Mouse (Mus musculus): ENCODE data around the gene Hydin.
"Not testable (repeated sequence)": the region's sequence is repeated elsewhere in the genome, so short reads cannot be mapped to it uniquely, and the experiment has no call there.

Hydin gene

DNA sequence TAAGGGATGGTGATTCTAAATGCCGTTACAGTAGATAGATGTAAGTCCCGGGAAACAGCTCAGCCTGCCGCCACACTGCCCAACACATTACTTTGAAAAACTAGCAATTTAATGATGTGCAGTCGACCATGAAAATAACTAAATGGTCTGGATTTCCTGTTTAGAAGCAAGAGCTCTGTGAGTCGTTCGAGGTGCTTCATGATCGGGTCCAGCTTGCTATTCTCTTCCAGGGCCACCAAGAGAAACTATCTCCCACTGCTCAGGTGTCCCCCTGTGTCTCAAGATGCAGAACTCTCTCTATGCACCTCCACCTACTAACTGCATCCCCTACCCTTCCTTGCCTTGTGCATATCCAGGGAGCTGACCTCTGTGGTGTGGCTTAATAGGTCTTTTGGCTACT, 66.6 kb downstream of the Hydin start:
- no peak for DNase-seq (ENCODE audit: extremely low spot score)

DNA sequence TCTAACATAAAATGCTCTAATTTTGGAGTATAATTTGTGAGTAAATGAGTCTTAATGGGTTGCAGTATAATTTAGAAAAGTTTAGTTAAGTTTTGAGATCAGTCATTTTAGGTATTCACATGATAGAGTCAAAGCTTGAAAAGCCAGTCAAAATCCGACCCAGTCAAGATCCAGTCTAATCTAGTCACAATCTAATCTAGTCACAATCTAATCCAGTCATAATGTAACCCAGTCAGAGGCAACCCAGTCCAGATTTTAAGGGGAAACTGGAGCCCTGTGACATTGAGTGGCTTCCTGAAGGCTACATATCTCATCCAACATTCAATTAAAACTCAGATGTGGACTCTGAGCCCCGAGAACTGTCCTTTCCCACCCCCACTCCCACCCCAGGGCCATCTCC, 72.7 kb downstream of the Hydin start:
- no peak for DNase-seq (ENCODE audit: extremely low spot score)

DNA sequence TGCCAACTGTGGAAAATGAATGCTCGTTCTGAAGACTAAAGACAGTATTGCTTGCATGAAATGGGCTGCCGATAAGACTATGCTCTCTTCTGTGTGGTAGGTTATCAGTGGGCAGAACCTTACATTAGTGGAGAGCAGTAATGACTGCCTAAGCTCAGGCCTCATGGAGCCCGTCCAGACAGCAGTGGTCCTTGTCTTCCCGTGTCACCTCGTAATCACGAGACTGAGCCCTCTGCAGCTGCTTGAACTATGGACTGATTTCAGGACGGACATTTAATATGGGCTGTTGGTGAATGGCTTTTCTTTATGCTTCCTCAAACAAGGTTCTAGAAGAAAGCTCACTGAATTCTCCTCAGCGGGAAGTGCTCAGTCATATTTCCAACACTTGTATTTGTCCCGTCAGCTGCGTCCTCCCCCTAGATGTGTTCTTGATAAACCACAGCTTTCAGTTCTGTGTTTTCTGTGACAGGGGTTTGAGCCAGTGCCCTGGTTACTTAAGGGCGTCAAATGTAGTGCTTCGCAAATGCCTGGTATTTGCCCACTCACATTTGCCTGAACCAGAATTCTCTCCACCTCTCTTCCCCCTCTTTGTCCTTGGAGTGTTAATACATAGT, 73.4 kb downstream of the Hydin start:
- DNase-seq (ENCODE audit: extremely low spot score), result no peak

- no peak for DNase-seq (ENCODE audit: extremely low spot score)
These were observed 79.1 kb downstream of the Hydin start for GRCm38 (mm10) chr8:110345697-110346394.

GRCm38 (mm10) chr8:110346915-110347314, 80.1 kb downstream of the Hydin start:
- no peak for DNase-seq (ENCODE audit: extremely low spot score)

DNA sequence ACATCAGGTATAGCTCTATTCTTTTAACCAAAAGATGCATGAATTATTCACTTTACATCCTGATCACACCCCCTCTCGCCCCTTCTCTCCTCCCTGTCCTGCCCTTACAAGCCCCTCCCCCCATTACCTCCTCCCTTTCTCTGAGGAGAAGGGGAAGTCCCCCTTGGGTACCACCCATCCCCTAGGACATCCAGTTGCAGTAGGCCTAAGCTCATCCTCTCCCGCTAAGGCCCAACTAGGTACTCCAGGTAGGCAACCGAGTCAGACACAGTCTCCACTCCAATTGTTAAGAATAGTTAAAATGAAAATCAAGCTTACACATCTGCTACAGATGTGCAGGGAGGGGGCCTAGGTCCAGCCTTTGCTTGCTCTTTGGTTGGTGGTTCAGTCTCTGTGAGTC, 83.9 kb downstream of the Hydin start:
- no peak for DNase-seq (ENCODE audit: extremely low spot score)

- DNase-seq (ENCODE audit: extremely low spot score), result no peak
These were observed 85.1 kb downstream of the Hydin start for GRCm38 (mm10) chr8:110351909-110352308.

DNA sequence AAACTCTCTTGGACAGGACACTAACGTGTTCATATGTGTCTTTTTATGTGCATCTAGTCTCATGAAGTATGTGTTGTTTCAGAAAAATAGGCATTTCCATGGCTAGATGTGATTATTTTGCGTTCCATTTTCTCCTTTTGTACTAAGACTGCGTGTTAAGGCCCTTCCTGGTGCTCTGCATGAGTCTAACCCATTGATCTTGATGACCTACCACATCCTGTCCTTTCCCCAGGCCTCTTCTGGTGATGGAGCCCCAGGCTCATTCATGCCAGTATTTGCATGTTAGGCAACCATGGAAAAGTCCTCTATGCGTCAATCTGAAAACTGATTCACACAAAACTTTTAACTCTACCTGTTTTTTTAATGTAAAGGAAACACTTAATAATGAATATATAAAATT, 96.2 kb downstream of the Hydin start:
- no peak for DNase-seq (ENCODE audit: extremely low spot score)

DNA sequence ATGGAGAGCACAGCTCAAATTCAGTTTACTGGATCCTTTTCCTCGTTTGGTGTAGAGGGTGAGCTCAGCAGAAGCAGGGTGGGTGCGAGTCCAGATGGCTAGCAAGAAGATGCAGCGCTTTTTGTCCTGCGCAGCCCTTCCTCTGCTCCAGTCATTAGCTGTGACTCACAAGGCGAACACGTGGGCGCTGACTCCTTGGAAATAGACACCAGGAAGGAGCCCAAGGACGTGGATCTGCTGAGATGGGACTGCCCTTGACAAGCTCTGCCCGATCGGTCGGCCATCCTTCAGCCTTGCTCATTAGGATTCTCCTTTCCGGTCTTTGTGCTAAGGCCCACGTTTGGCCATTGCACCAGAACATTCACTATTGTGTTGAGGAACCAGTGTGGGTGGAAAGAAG, 106.1 kb downstream of the Hydin start:
- no peak for DNase-seq (ENCODE audit: extremely low spot score)

GRCm38 (mm10) chr8:110373695-110374094, 106.9 kb downstream of the Hydin start:
- DNase-seq (ENCODE audit: extremely low spot score), result no peak

DNA sequence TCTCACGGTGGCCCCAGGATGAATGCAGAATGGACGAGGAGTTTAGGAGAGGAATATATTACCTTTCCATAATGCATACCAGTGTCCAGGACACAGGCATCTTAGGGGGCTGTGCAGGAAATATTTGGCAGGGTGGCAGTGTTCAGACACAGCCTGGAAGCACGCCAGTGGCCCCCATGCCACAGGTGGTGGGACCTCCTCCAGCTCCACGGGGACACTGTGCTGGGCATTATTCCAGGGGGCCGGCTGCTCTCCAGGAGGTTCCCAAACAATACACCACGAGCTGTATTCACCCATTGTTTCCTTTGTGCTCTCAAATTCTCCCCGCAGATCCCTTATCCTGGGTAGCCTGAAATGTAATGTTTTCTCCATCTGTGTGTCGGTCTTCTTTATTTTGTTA, 116.0 kb downstream of the Hydin start:
- no peak for DNase-seq (ENCODE audit: extremely low spot score)

GRCm38 (mm10) chr8:110384632-110385031, 117.9 kb downstream of the Hydin start:
- DNase-seq (ENCODE audit: extremely low spot score), result not testable (repeated sequence)

DNA sequence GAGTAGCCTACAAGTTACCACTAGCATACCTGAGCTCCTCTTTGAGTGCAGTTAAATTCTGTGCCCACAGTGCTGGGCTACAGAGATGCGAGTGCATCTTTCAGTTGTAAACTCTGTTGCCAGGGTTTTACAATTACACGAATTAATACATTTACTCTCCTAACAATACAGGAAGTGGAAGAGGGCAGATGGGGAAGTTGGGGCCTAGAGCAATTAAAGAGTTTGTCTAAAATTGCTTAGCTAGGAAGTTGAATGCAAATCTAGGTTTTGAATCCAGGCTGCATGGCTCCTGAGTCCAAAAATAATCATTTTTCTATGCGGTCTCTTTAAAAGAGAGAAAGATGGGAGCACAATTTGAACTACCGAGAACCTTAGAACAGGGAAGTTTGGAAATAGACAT, 128.9 kb downstream of the Hydin start:
- no peak for DNase-seq (ENCODE audit: extremely low spot score)

DNA sequence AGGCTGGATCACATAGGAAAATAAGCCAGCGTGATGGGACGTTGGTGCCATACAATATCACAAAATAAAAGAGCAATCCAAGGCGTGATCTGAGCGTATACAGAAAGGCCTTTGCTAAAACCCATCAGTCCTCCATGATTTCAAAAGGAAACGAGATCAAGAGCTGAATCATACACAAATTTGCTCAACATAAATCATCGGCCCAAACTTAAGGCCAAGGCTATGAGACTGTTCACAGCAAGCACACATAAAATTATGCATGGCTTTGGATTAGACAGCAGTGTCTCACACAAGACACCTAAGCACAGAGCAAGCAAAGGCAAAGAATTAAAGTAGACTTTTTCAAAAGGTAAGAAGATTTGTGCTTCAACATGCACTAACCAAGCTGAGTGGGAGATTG, 133.8 kb downstream of the Hydin start:
- DNase-seq (ENCODE audit: extremely low spot score), result no peak

- no peak for DNase-seq (ENCODE audit: extremely low spot score)
These were observed 135.5 kb downstream of the Hydin start for GRCm38 (mm10) chr8:110402311-110402710.

DNA sequence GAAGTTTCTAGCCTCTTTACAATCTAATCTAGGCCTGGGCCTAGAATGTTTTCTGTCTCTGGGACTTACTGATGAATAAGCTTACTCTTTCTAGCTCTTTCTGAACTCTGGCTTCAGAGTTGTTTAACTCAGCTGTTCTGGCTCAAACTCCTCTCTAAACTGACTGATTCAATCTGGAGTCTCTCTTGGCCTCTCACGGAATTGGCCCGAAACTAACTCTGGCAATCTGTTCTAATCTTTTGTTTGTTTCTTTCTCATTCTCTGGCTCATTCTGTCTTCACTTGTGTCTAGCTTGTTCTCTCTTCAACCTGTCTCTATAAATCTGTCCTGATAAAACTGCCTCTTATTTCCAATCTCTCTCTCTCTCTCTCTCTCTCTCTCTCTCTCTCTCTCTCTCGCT, 137.7 kb downstream of the Hydin start:
- no peak for DNase-seq (ENCODE audit: extremely low spot score)

DNA sequence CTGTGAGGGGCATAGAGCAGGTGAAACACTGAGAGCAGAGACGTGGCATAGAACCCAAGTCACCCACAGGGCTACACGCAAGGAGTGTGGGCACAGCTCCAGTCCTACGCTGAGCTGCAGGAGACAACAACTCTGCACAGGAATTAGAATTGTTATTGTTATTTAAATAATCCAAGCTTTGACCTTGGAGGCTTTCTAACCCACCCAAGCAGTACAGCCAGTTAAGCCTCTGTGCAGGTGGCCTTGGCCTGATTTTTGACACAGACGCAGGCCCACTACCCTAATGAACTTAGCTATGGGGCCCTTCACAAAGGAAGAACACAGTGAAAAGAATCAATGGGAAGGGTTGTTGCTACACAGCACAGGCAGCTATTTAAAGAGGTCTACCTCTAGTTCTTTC, 148.3 kb downstream of the Hydin start:
- no peak for DNase-seq (ENCODE audit: extremely low spot score)

DNA sequence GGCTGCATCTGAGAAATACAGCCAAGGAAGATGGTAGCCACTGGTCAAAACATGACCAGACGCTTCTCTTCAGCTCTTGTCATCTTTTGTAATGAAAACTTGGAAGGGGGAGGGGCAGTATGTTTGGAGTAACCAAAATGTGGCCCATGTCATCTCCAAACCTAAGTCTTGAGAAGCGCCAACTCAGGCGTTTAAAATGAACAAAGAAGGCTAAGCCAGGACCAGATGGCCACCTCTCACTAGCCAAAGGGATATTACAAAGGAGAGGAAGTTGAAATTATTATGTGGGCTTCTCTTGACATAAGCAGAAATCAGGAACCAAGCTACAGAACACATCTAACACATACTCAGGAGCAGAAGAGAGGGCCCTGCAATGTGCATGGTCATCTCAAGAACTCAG, 150.2 kb downstream of the Hydin start:
- no peak for DNase-seq (ENCODE audit: extremely low spot score)

DNA sequence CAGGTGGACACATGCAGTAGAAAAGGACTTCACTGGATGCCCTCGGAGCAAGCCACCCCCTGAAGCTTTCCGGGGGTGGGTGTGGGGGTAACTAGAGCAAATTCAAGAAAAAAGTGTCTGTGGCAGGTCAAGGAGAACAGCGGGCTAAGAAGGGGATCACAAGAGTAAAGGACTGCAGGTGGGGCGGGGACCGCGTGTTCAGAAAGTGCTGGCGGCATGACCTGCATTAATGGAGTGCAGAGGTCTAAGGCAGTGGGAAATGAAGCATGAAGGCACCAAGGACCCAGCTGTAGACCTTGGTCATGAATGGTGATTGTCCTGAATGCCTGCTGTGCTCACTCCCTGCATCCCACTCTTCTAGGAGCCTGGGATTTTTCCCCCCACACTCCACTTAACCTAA, 151.0 kb downstream of the Hydin start:
- DNase-seq (ENCODE audit: extremely low spot score), result no peak

DNA sequence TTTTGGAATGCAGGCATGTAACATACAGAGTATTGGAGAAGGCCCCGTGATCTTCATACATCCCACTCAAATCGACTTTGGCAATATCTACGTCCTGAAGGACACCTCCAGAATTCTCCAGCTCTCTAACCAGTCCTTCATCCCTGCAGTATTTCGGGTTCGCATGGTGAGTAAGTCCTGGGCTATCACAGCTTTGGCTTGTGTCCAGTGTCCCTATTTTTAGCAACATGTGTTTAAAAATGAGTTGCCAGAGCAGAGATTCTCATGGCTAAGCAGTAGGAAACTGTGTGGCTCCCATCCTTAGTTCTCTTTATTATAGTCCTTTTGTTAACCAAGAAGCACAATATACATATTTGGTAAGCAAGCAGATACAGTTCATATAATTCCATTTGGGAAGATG, 152.9 kb downstream of the Hydin start:
- no peak for DNase-seq (ENCODE audit: extremely low spot score)

GRCm38 (mm10) chr8:110420221-110420620, 153.4 kb downstream of the Hydin start:
- DNase-seq (ENCODE audit: extremely low spot score), result no peak

DNA sequence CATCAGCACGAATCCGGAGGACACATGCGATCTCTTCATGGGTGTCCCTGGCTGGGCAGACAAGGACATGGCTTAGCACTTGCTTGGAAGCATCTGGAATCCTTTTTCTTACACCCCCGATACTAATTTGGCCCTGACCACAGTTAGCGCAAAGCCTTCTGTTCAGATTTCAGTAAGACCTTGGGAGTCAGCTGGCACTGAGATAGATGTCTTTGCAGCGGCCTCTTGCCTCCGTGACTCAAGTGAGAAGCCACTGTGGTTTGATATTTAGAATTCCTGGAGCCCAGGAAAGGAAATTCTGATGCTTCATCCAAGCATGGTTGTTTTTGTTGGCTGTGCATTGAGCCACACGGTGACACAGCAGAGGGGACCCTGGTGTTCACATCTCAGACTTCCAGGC, 157.4 kb downstream of the Hydin start:
- DNase-seq (ENCODE audit: extremely low spot score), result no peak

- DNase-seq (ENCODE audit: extremely low spot score), result no peak
These were observed 164.6 kb downstream of the Hydin start for GRCm38 (mm10) chr8:110431340-110431739.

DNA sequence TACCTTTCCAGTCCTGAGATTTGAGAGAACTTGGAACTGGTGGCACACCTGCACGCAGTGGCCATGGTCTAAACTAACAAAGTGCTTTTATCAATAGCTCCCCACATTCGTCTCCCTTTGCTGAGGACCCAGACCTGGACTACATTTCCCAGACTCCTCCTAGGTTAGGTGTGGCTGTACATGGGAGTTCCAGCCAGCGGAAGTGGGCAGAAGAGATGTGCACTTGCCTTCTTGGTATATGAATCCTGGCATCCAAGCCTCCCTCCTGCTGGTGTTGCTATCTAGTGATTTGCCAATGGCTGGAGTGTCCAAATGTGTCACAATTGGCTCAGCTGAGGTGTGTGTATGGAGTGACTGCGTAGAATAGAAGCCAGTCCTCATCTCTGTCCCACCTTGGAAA, 173.8 kb downstream of the Hydin start:
- DNase-seq (ENCODE audit: extremely low spot score), result no peak

Data from embryo, embryonic 9.5 days (tissue).